Mouse (Mus musculus) adrenal gland, adult (tissue): ENCODE results near the gene Gm13691.
A peak's percentile ranks its signal among the peaks of the same experiment; 100 is the strongest.
"Not testable (repeated sequence)": the region's sequence is repeated elsewhere in the genome, so short reads cannot be mapped to it uniquely, and the experiment has no call there.

Experiments
- DNase-seq, 2 experiments: peaks; one replicate each; pipeline ENCODE4 v3.0.0; 2022 to 2023; ENCODE audit warnings: low spot score in 1 of 2; ENCODE audit not compliant: inconsistent age in 2 of 2

The Gm13691 gene

GRCm38 (mm10) chr2:84032505-84032904 is 42.2 kb downstream of the Gm13691 start:
- DNase-seq = no peak

DNA sequence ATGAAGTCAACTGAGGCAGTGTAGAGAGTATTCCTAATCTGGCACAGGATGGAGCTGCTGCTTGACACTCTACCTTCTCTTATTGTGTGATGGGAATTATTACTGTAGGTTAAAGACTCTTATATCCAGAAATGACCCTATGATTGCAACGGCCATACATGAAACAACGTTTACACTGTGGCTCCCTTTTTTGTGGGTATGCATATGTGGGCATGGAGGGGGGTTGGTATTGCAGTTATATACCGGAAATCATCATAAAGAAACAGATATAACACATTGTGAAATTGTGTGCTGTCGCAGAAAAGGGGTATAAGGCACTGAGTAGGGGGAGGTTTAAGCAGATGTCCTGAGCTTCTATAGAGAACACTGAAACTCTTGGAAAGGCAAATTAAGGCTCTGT is 45.6 kb downstream of the Gm13691 start:
- DNase-seq = no peak

- peak in 1 of 2 experiments; percentile 33 for DNase-seq
Measured at GRCm38 (mm10) chr2:84037304-84037703, 47.0 kb downstream of the Gm13691 start.

GRCm38 (mm10) chr2:84037943-84038342 is 47.6 kb downstream of the Gm13691 start:
- DNase-seq = not testable (repeated sequence)

DNA sequence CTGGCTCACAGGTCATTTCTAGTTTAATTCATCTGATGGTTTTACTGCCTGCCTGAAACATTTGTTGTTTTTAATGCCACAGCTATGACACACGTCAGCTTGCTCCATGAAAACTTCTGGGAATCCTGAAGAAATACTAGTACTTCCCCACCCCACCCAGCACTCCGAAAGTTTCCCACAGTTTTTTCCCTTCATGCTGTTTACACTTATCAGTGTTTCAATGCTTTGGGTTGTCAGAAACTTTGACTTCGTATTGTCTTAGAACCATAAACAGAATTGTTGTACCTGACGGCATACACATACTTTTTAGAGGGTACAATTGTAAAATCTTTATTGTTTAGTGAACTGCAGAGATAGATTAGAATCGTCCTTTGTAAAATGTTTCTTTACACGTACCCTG is 48.9 kb downstream of the Gm13691 start:
- no peak for DNase-seq
